Mouse (Mus musculus) hindbrain, embryonic 11.5 days (tissue): Measurements from ENCODE around the gene Sfr1. TPM values are rescaled to one million over a fixed set of nuclear protein-coding genes. Genes with fewer than 3 reads are reported as not detected.

Experiments used
- ATAC-seq: fragments of 200-750 bp; cut with Nextera tagmentation; 2 replicates; pipeline ENCODE4 v1.8.0; 2017; ENCODE audit warnings: mild to moderate bottlenecking, moderate TSS enrichment, moderate library complexity; ENCODE audit not compliant: low FRiP score
- DNase-seq: peaks from one replicate; pipeline ENCODE4 v3.0.0-alpha.2; 2015; ENCODE audit warnings: low spot score
- H3K27ac ChIP-seq: fragments of 300-500 bp; sonication (generic); 2 replicates; pipeline ENCODE4 v1.5.1; 2014; ENCODE audit warnings: mild to moderate bottlenecking, low read depth, low read length
- H3K27me3 ChIP-seq: fragments of 300-500 bp; sonication (generic); 2 replicates; pipeline ENCODE4 v1.6.1; 2014; ENCODE audit warnings: mild to moderate bottlenecking, low read length, moderate library complexity, mixed read lengths; ENCODE audit not compliant: control insufficient read depth, insufficient read depth
- H3K36me3 ChIP-seq: fragments of 300-500 bp; sonication (generic); 2 replicates; pipeline ENCODE4 v1.6.1; 2014; ENCODE audit warnings: mild to moderate bottlenecking, low read length, moderate library complexity, mixed read lengths; ENCODE audit not compliant: control insufficient read depth, insufficient read depth
- H3K4me1 ChIP-seq: fragments of 300-500 bp; sonication (generic); replicated peaks from 2 replicates; pipeline ENCODE4 v1.6.1; 2014; ENCODE audit warnings: low read length, mixed read lengths; ENCODE audit not compliant: control insufficient read depth, insufficient read depth
- H3K4me2 ChIP-seq: fragments of 300-500 bp; sonication (generic); replicated peaks from 2 replicates; pipeline ENCODE4 v1.6.1; 2014; ENCODE audit warnings: mild to moderate bottlenecking, low read depth, low read length
- H3K4me3 ChIP-seq: fragments of 300-500 bp; sonication (generic); 2 replicates; pipeline ENCODE4 v1.5.1; 2014; ENCODE audit warnings: low read depth, low read length
- H3K9ac ChIP-seq: fragments of 300-500 bp; sonication (generic); 2 replicates; pipeline ENCODE4 v1.6.1; 2014; ENCODE audit warnings: low read depth, low read length
- H3K9me3 ChIP-seq: fragments of 300-500 bp; sonication (generic); 2 replicates; pipeline ENCODE4 v1.6.1; 2016; ENCODE audit warnings: low read length; ENCODE audit not compliant: control insufficient read depth
- WGBS: fragments of 180-500 bp; shearing (Covaris S2); extraction: QIAGEN DNeasy Blood & Tissue Kit; methylation state at CpG from one replicate; pipeline ENCODE4 v1.1.7; 2014; 5-methylcytosine and 5-hydroxymethylcytosine counted together
- polyA plus RNA-seq: library from polyadenylated mRNA; unstranded; fragments of >200 nt; fragmentation: Nextera tagmentation; extraction: Ambion mirVana; gene quantifications from 2 replicates; pipeline ENCODE4 v1.2.1, GENCODE M21; 2014

Sfr1 gene
- polyA plus RNA-seq, 1 experiment from 2014 or later: 295 TPM

DNA sequence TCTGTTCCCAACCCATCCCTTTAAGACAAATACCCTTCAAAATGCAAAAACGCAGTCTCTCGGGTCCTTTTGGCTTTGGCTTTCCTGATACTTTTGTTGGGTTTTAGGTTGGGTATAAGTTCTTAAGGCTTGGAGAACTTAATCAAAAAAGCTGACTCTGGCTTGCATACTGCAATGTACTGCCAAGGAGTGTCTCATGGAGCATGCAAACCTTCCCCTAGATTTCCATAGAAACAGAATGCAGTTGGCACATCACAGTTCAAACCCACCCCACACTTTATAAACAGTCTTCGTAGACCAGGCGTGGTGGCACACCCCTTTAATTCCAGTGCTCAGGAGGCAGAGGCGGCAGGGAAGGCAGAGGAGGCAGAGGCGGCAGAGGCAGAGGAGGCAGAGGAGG is 46.4 kb downstream of the Sfr1 start:
- ATAC-seq (no peak), DNase-seq (no peak)
- no peak overlapping the region for H3K4me3 ChIP-seq
- no peak overlapping the region for H3K27ac ChIP-seq
- H3K27me3 ChIP-seq: no peaks in the 10 kb centered on the region
- no peaks in the 10 kb centered on the region for H3K36me3 ChIP-seq
- 83% methylated on average over 6 of the region's 6 CpGs for WGBS
- no peak overlapping the region for H3K4me2 ChIP-seq
- H3K4me1 ChIP-seq: no peaks in the 10 kb centered on the region
- no peaks in the 10 kb centered on the region for H3K9me3 ChIP-seq
- no peak overlapping the region for H3K9ac ChIP-seq

DNA sequence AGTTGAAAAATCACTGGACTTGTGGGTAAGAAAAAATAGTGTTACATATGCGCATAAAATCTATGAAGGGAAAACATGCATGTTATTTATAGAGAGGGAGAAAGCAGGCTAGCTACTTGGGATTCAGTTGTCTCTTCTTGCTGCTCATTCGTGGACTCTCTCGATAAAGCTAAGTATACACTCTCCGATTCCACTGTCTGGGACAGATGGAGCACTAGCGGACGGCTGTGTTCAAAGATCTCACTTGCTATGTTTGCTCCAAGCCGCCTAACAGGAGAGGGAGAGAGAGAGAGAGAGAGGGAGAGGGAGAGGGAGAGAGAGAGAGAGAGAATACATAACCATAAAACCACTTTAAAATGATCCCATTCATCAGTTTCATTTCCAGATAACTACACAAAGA is 48.7 kb downstream of the Sfr1 start:
- H3K27ac ChIP-seq: no peak overlapping the region
- H3K4me1 ChIP-seq: no peaks in the 10 kb centered on the region
- H3K36me3 ChIP-seq: no peaks in the 10 kb centered on the region
- WGBS: 90% methylated on average over 7 of the region's 7 CpGs
- H3K9me3 ChIP-seq: no peaks in the 10 kb centered on the region
- no peaks in the 10 kb centered on the region for H3K27me3 ChIP-seq
- H3K4me3 ChIP-seq: no peak overlapping the region
- no peak overlapping the region for H3K4me2 ChIP-seq
- DNase-seq (no peak), ATAC-seq (no peak)
- no peak overlapping the region for H3K9ac ChIP-seq

DNA sequence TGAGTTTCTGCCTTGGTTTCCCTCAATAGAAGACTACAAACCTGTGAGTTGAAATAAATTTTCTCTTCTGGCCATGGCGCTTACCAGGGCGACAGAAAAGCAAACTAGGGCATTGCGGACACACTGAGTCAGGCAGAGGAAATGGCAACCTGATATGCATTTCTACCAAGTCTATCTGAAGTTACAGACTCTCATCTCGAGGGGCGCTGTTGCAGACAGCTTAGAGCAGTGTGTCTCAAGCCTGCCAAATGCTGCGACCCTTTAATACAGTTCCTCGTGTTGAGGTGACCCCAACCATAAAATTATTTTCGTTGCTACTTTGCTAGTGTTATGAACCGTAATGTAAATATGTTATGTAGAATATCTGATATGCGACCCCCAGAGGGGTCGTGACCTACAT is 49.5 kb downstream of the Sfr1 start:
- H3K4me1 ChIP-seq: no peaks in the 10 kb centered on the region
- no peaks in the 10 kb centered on the region for H3K27me3 ChIP-seq
- H3K27ac ChIP-seq: no peak overlapping the region
- ATAC-seq (no peak), DNase-seq (no peak)
- no peaks in the 10 kb centered on the region for H3K9me3 ChIP-seq
- H3K36me3 ChIP-seq: no peaks in the 10 kb centered on the region
- H3K4me3 ChIP-seq: no peak overlapping the region
- no peak overlapping the region for H3K9ac ChIP-seq
- 74% methylated on average over 11 of the region's 11 CpGs for WGBS
- no peak overlapping the region for H3K4me2 ChIP-seq

- DNase-seq: no peak
- no peak overlapping the region for H3K27ac ChIP-seq
- no peak overlapping the region for H3K9ac ChIP-seq
- no peaks in the 10 kb centered on the region for H3K27me3 ChIP-seq
- no peaks in the 10 kb centered on the region for H3K4me1 ChIP-seq
- H3K4me3 ChIP-seq: no peak overlapping the region
- H3K4me2 ChIP-seq: no peak overlapping the region
- no peaks in the 10 kb centered on the region for H3K9me3 ChIP-seq
- 95% methylated on average over 6 of the region's 6 CpGs for WGBS
- no peaks in the 10 kb centered on the region for H3K36me3 ChIP-seq
- no peak for ATAC-seq
Measured at GRCm38 (mm10) chr19:47783898-47784297, 52.4 kb downstream of the Sfr1 start.

Other genes with a start within 250 kb of the Sfr1 start
- gene Stn1, start 194.2 kb upstream of the Sfr1 start, polyA plus RNA-seq: 46.8 and 55.4 TPM in 2 replicates
- gene Slk, start 152.0 kb upstream of the Sfr1 start, polyA plus RNA-seq: 12.8 and 13.8 TPM in 2 replicates
- gene Col17a1, start 39.6 kb upstream of the Sfr1 start, polyA plus RNA-seq: 0.36 and 0.38 TPM in 2 replicates
- 105 and 116 TPM in 2 replicates for gene Gsto1, start 123.3 kb downstream of the Sfr1 start, polyA plus RNA-seq
- 0.77 and 1.4 TPM in 2 replicates for gene Gsto2, start 133.9 kb downstream of the Sfr1 start, polyA plus RNA-seq
- 0.54 and 2.1 TPM in 2 replicates for gene Cfap43, start 187.6 kb downstream of the Sfr1 start, polyA plus RNA-seq
- gene Itprip, start 187.6 kb downstream of the Sfr1 start, polyA plus RNA-seq: 10.0 and 12.2 TPM in 2 replicates
- 0.36 and 0.37 TPM in 2 replicates for gene Cfap58, start 206.0 kb downstream of the Sfr1 start, polyA plus RNA-seq